In the genomic region with DNA sequence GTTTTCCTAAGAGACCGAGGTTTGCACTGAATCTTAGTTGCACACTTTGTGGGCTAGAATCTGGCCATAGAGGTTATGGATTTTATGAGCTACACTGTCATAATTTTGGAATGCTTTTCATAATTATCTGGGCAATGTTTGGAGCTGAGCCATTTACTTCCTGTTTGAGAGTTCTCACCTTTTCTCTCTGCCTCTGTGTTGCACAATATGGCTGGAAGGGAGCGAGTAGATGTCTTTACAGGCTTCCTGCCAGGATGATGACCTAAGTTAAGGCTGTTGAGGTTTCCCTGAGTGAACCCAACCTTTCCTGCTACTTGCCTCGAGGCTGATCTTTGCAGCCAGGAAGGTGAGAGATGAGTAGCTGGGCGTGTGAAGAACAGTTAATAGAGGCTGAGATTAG, we compare ENCODE assay signal across 19 mouse cellular contexts.
A peak's percentile ranks its signal among the peaks of the same experiment; 100 is the strongest.
DNase-seq lines count a peak whose midpoint lies in the region; ATAC-seq and TF ChIP-seq lines count a peak whose summit lies in the region.
"Had no signal": no experiment of that assay in that cellular context is flagged by ENCODE, and none has a peak within 500 bp of the region (broad histone marks: within the 10 kb centered on the region; RNA-seq: fewer than 3 reads in every experiment).

No protein-coding gene starts in this region.

- no peaks in the 10 kb centered on the region for H3K36me3 ChIP-seq in lung, postnatal 0 days (ENCODE audit: insufficient read depth, low read length)
- H3K36me3 ChIP-seq: embryonic facial prominence, embryonic 12.5 days; hindbrain, embryonic 13.5 days had no signal

- no peaks in the 10 kb centered on the region for H3K27me3 ChIP-seq in lung, postnatal 0 days (replicated peaks; ENCODE audit: insufficient read depth, low read length)
- H3K27me3 ChIP-seq: embryonic facial prominence, embryonic 12.5 days; hindbrain, embryonic 13.5 days had no signal

- DNase-seq in lung, postnatal 0 days (ENCODE audit: low spot score) = peak; percentile 17
- DNase-seq in lung, postnatal 14 days = no peak
- DNase-seq in 3T3-L1 (ENCODE audit: low read depth, low spot score) = peak; percentile 63
- DNase-seq in NIH3T3 (ENCODE audit: low read depth) = peak; percentile 38
- DNase-seq in left cerebral cortex, adult 11 months (ENCODE audit: low spot score) = no peak
- DNase-seq in cerebellum, adult 8-10 months = no peak
- DNase-seq: adrenal gland, adult 8-10 months; adrenal gland, postnatal 36 days; B cell, adult 2 months; cerebellum, adult 2 months; cerebellum, postnatal 25 days; forebrain, postnatal 0 days; gastrocnemius, postnatal 14 days; heart, postnatal 10 days; heart, postnatal 4 days had no signal

- ATAC-seq in lung, postnatal 0 days = no peak
- ATAC-seq: forebrain, embryonic 13.5 days; forebrain, postnatal 0 days; hindbrain, postnatal 0 days had no signal

- no peaks in the 10 kb centered on the region for H3K4me1 ChIP-seq in lung, postnatal 0 days (ENCODE audit: insufficient read depth, low read depth, low read length)
- H3K4me1 ChIP-seq: embryonic facial prominence, embryonic 12.5 days had no signal

- WGBS in lung, postnatal 0 days = 34% methylated on average over 4 of the region's 4 CpGs

- H3K4me2 ChIP-seq in lung, postnatal 0 days (replicated peaks; ENCODE audit: low read depth, low read length) = no peak overlapping the region
- H3K4me2 ChIP-seq: embryonic facial prominence, embryonic 12.5 days; forebrain, embryonic 13.5 days; hindbrain, embryonic 13.5 days had no signal

- 0 out of 2 replicates have a peak overlapping the region, but pooled peaks have one; percentile 20 for H3K27ac ChIP-seq in lung, postnatal 0 days (ENCODE audit: low read length)
- H3K27ac ChIP-seq: embryonic facial prominence, embryonic 12.5 days; forebrain, embryonic 13.5 days; hindbrain, embryonic 13.5 days; hindbrain, postnatal 0 days had no signal

- no peak for TF ChIP-seq CTCF in lung, postnatal 0 days (IDR thresholded peaks at IDR 0.05)

- H3K9me3 ChIP-seq in lung, postnatal 0 days (ENCODE audit: low read length) = no peaks in the 10 kb centered on the region
- H3K9me3 ChIP-seq: embryonic facial prominence, embryonic 12.5 days; forebrain, embryonic 13.5 days; hindbrain, embryonic 13.5 days had no signal

- H3K4me3 ChIP-seq in lung, postnatal 0 days (ENCODE audit: low read depth, low read length) = no peak overlapping the region
- H3K4me3 ChIP-seq: embryonic facial prominence, embryonic 12.5 days; forebrain, embryonic 13.5 days; hindbrain, embryonic 13.5 days had no signal

- no peak overlapping the region for H3K9ac ChIP-seq in lung, postnatal 0 days (replicated peaks; ENCODE audit: low read depth)
- H3K9ac ChIP-seq: embryonic facial prominence, embryonic 12.5 days; forebrain, embryonic 13.5 days; forebrain, postnatal 0 days; hindbrain, embryonic 13.5 days had no signal

- no peak for TF ChIP-seq EP300 in lung, postnatal 0 days (IDR thresholded peaks at IDR 0.05)

Comparison
In these comparisons a context has a peak if more than half of its experiments do, and no peak if none do; other contexts are left out.
1. DNase-seq: peak in lung, postnatal 0 days (single experiment), 3T3-L1 (single experiment) and NIH3T3 (single experiment); none in lung, postnatal 14 days (single experiment), left cerebral cortex, adult 11 months (single experiment) and cerebellum, adult 8-10 months (single experiment).